Mouse (Mus musculus) kidney, adult 2 months (tissue): ENCODE results near the gene Gm17364.

ENCODE experiments used
- CTCF ChIP-seq: fragments of 200-500 bp; conservative IDR thresholded peaks from 2 replicates; pipeline ENCODE4 v1.5.1; 2011; ENCODE audit warnings: low read depth, mild to moderate bottlenecking, control low read depth, low read length, moderate library complexity, mixed read lengths; ENCODE audit not compliant: insufficient read depth, insufficient read length
- POLR2A ChIP-seq: fragments of 200-500 bp; IDR thresholded peaks from one replicate; pipeline ENCODE4 v1.6.1; 2011; ENCODE audit warnings: low read depth, low read length, control low read depth

GRCm38 (mm10) chr13:41295886-41296285, 22.1 kb upstream of the Gm17364 start:
- no peak for TF ChIP-seq CTCF
- no peak for TF ChIP-seq POLR2A
